ENCODE assay signal across 17 mouse cellular contexts in the genomic region with DNA sequence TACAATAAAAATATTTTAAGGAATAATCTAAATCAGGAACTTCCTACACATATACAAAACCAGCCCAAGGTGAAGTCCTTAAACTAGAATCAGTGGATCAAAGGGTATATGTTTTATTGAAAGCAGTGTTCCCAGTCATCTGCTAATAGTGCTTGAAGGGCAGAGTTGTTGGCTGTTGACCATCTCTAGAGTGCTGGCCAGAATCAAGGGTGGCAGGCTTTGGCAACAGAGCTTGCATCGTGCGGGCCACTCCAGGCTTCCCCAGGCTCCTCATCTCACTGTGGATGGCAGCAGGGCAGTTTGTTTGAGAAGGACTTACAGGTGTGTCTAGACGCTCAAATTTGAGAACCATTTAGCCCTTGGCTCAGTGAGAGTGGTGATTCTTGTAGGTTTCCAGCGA.
"Had no signal": no experiment of that assay in that cellular context is flagged by ENCODE, and none has a peak within 500 bp of the region (broad histone marks: within the 10 kb centered on the region; RNA-seq: fewer than 3 reads in every experiment).

No protein-coding gene starts in this region.

- DNase-seq: kidney, postnatal 10 days; kidney, postnatal 36 days; layer of hippocampus, postnatal 36 days; liver, embryonic 13.5 days; lung, adult 2 months; retina, postnatal 1 day; right cerebral cortex, postnatal 25 days; spleen, adult 18-20 months; thymus, postnatal 25 days had no signal

- ATAC-seq: midbrain, embryonic 13.5 days; midbrain, embryonic 16.5 days had no signal

- H3K4me1 ChIP-seq: liver, embryonic 13.5 days; stomach, embryonic 15.5 days had no signal

- H3K27me3 ChIP-seq: liver, embryonic 13.5 days; megakaryocyte, embryonic 14.5 days; midbrain, embryonic 13.5 days; neural tube, embryonic 13.5 days; stomach, embryonic 15.5 days had no signal

- H3K9me3 ChIP-seq: liver, embryonic 13.5 days; megakaryocyte, embryonic 14.5 days; midbrain, embryonic 10.5 days; midbrain, embryonic 13.5 days; neural tube, embryonic 13.5 days; stomach, embryonic 15.5 days had no signal

- H3K4me2 ChIP-seq: liver, embryonic 13.5 days; midbrain, embryonic 13.5 days; neural tube, embryonic 13.5 days; stomach, embryonic 15.5 days had no signal

- H3K9ac ChIP-seq: liver, embryonic 13.5 days; midbrain, embryonic 13.5 days; neural tube, embryonic 13.5 days; stomach, embryonic 15.5 days had no signal

- H3K36me3 ChIP-seq: liver, embryonic 13.5 days; midbrain, embryonic 10.5 days; midbrain, embryonic 13.5 days; neural tube, embryonic 13.5 days; stomach, embryonic 15.5 days had no signal

- H3K4me3 ChIP-seq: left cerebral cortex, adult 2 months; liver, embryonic 13.5 days; megakaryocyte, embryonic 14.5 days; midbrain, embryonic 10.5 days; midbrain, embryonic 13.5 days; myocyte; neural tube, embryonic 13.5 days; stomach, embryonic 15.5 days had no signal

- H3K27ac ChIP-seq: left cerebral cortex, adult 2 months; liver, embryonic 13.5 days; midbrain, embryonic 10.5 days; midbrain, embryonic 13.5 days; neural tube, embryonic 13.5 days; stomach, embryonic 15.5 days had no signal
